Mouse (Mus musculus): ENCODE results near the gene Olfr509. TPM values are rescaled to one million over a fixed set of nuclear protein-coding genes. Genes with fewer than 3 reads are reported as not detected.
"Not testable (repeated sequence)": the region's sequence is repeated elsewhere in the genome, so short reads cannot be mapped to it uniquely, and the experiment has no call there.

Olfr509 gene
- polyA plus RNA-seq, 1 experiment from 2014 or later: not detected

- no peaks in the 10 kb centered on the region for H3K9me3 ChIP-seq (ENCODE audit: control insufficient read depth, low read depth, low read length)
- no peak within 1 kb of the TSS for H3K4me2 ChIP-seq (replicated peaks; ENCODE audit: low read depth, low read length)
- H3K4me3 ChIP-seq (ENCODE audit: low read depth, low read length): no peak within 1 kb of the TSS
- no peaks in the 10 kb centered on the region for H3K4me1 ChIP-seq (ENCODE audit: control insufficient read depth, insufficient read depth, low read length)
- no peaks in the 10 kb centered on the region for H3K27me3 ChIP-seq (ENCODE audit: control insufficient read depth, insufficient read depth, low read length)
- no peak for ATAC-seq (ENCODE audit: insufficient number of reproducible peaks, insufficient read depth, low FRiP score, low read depth)
- no peak within 1 kb of the TSS for H3K27ac ChIP-seq (ENCODE audit: low read length)
- H3K36me3 ChIP-seq (ENCODE audit: control insufficient read depth, insufficient read depth, low read length): no peaks in the 10 kb centered on the region
- H3K9ac ChIP-seq (replicated peaks; ENCODE audit: low read depth, low read length): no peak within 1 kb of the TSS
Measured at GRCm38 (mm10) chr7:108610487-108610886, 41.2 kb downstream of the Olfr509 start, which contains the start of gene Olfr506. Olfr506 (plus strand) TSS chr7:108610787.

- WGBS: 79% methylated on average over 3 of the region's 3 CpGs
- not testable (repeated sequence) for H3K4me3 ChIP-seq (ENCODE audit: low read depth, low read length); H3K27ac ChIP-seq (ENCODE audit: low read length); H3K9me3 ChIP-seq (ENCODE audit: control insufficient read depth, low read depth, low read length); ATAC-seq (ENCODE audit: insufficient number of reproducible peaks, insufficient read depth, low FRiP score, low read depth); H3K4me1 ChIP-seq (ENCODE audit: control insufficient read depth, insufficient read depth, low read length); H3K9ac ChIP-seq (replicated peaks; ENCODE audit: low read depth, low read length); H3K27me3 ChIP-seq (ENCODE audit: control insufficient read depth, insufficient read depth, low read length); H3K36me3 ChIP-seq (ENCODE audit: control insufficient read depth, insufficient read depth, low read length); H3K4me2 ChIP-seq (replicated peaks; ENCODE audit: low read depth, low read length)
Measured at GRCm38 (mm10) chr7:108601916-108602315, 49.8 kb downstream of the Olfr509 start.

Other genes starting within 250 kb of the Olfr509 start
- not detected in 2 replicates for gene Olfr497, start 231.5 kb downstream of the Olfr509 start, polyA plus RNA-seq (2014; fragmentation: Nextera tagmentation; extraction: Ambion mirVana)
- not detected in 2 replicates for gene Olfr498, start 186.6 kb downstream of the Olfr509 start, polyA plus RNA-seq (2014; fragmentation: Nextera tagmentation; extraction: Ambion mirVana)
- not detected in 2 replicates for gene Olfr502, start 126.8 kb downstream of the Olfr509 start, polyA plus RNA-seq (2014; fragmentation: Nextera tagmentation; extraction: Ambion mirVana)
- not detected in 2 replicates for gene Olfr503, start 107.4 kb downstream of the Olfr509 start, polyA plus RNA-seq (2014; fragmentation: Nextera tagmentation; extraction: Ambion mirVana)
- gene Olfr504, start 86.1 kb downstream of the Olfr509 start, polyA plus RNA-seq (2014; fragmentation: Nextera tagmentation; extraction: Ambion mirVana): not detected in 2 replicates
- 0.07 TPM in 1 of 2 replicates, not detected in the other for gene Olfr506, start 41.1 kb downstream of the Olfr509 start, polyA plus RNA-seq (2014; fragmentation: Nextera tagmentation; extraction: Ambion mirVana)
- gene Olfr507, start 30.1 kb downstream of the Olfr509 start, polyA plus RNA-seq (2014; fragmentation: Nextera tagmentation; extraction: Ambion mirVana): not detected in 2 replicates
- not detected in 2 replicates for gene Olfr508, start 21.9 kb downstream of the Olfr509 start, polyA plus RNA-seq (2014; fragmentation: Nextera tagmentation; extraction: Ambion mirVana)
- not detected in 2 replicates for gene Olfr510, start 14.5 kb upstream of the Olfr509 start, polyA plus RNA-seq (2014; fragmentation: Nextera tagmentation; extraction: Ambion mirVana)
- not detected in 2 replicates for gene Olfr512, start 61.4 kb upstream of the Olfr509 start, polyA plus RNA-seq (2014; fragmentation: Nextera tagmentation; extraction: Ambion mirVana)
- gene Olfr513, start 99.1 kb upstream of the Olfr509 start, polyA plus RNA-seq (2014; fragmentation: Nextera tagmentation; extraction: Ambion mirVana): not detected in 2 replicates
- not detected in 2 replicates for gene Olfr514, start 174.1 kb upstream of the Olfr509 start, polyA plus RNA-seq (2014; fragmentation: Nextera tagmentation; extraction: Ambion mirVana)
- not detected in 2 replicates for gene Olfr516, start 198.6 kb upstream of the Olfr509 start, polyA plus RNA-seq (2014; fragmentation: Nextera tagmentation; extraction: Ambion mirVana)
- gene Olfr517, start 220.5 kb upstream of the Olfr509 start, polyA plus RNA-seq (2014; fragmentation: Nextera tagmentation; extraction: Ambion mirVana): not detected in 2 replicates
- gene Olfr518, start 233.1 kb upstream of the Olfr509 start, polyA plus RNA-seq (2014; fragmentation: Nextera tagmentation; extraction: Ambion mirVana): not detected in 2 replicates
- not detected in 2 replicates for gene Olfr519, start 242.5 kb upstream of the Olfr509 start, polyA plus RNA-seq (2014; fragmentation: Nextera tagmentation; extraction: Ambion mirVana)

Measured in stomach, embryonic 14.5 days (tissue).